Mouse (Mus musculus) liver, embryonic 14.5 days (tissue): ENCODE data around the gene Nr5a1. TPM values are rescaled to one million over a fixed set of nuclear protein-coding genes. Genes with fewer than 3 reads are reported as not detected.
A peak's percentile ranks its signal among the peaks of the same experiment; 100 is the strongest.

Source experiments
- ATAC-seq: fragments of 200-750 bp; cut with Nextera tagmentation; 2 replicates; pipeline ENCODE4 v1.8.0; 2017; ENCODE audit warnings: moderate number of reproducible peaks, mild to moderate bottlenecking, moderate library complexity; ENCODE audit not compliant: insufficient read depth
- DNase-seq, 3 experiments: peaks; one replicate each; pipeline ENCODE4 v3.0.0-alpha.2; 2012 to 2013; ENCODE audit warnings: low read depth in 3 of 3, low spot score in 3 of 3
- H3K27ac ChIP-seq: fragments of 300-500 bp; sonication (generic); 2 replicates; pipeline ENCODE4 v1.5.1; 2014; ENCODE audit warnings: moderate library complexity, mild to moderate bottlenecking, control low read depth, inconsistent platforms
- H3K27me3 ChIP-seq: fragments of 300-500 bp; sonication (generic); 2 replicates; pipeline ENCODE4 v1.6.1; 2014; ENCODE audit warnings: mild to moderate bottlenecking, low read length, moderate library complexity; ENCODE audit not compliant: control insufficient read depth, insufficient read depth
- H3K36me3 ChIP-seq: fragments of 300-500 bp; sonication (generic); replicated peaks from 2 replicates; pipeline ENCODE4 v1.6.1; 2014; ENCODE audit warnings: low read depth; ENCODE audit not compliant: control insufficient read depth, insufficient read depth
- H3K4me1 ChIP-seq, 2 experiments: fragments of 200-500 bp in 1 of 2; fragments of 300-500 bp in 1 of 2; sonication (generic) in 1 of 2; replicated peaks; 2 replicates each; pipeline ENCODE4 v1.6.1; 2012 to 2014; ENCODE audit warnings: antibody characterized with exemption in 1 of 2, inconsistent platforms in 1 of 2, low read length in 1 of 2; ENCODE audit not compliant: control insufficient read depth in 2 of 2, insufficient read depth in 2 of 2
- H3K4me2 ChIP-seq: fragments of 300-500 bp; sonication (generic); 2 replicates; pipeline ENCODE4 v1.6.1; 2014; ENCODE audit warnings: low read depth, mild to moderate bottlenecking, control low read depth, moderate library complexity
- H3K4me3 ChIP-seq, 2 experiments: fragments of 200-500 bp in 1 of 2; fragments of 300-500 bp in 1 of 2; sonication (generic) in 1 of 2; 2 replicates each; pipeline ENCODE4 v1.5.1; 2012 to 2014; ENCODE audit warnings: low read depth in 2 of 2, low read length in 2 of 2, mild to moderate bottlenecking in 2 of 2, control low read depth in 1 of 2, inconsistent platforms in 1 of 2, moderate library complexity in 1 of 2; ENCODE audit not compliant: insufficient read depth in 1 of 2
- H3K9ac ChIP-seq: fragments of 300-500 bp; sonication (generic); replicated peaks from 2 replicates; pipeline ENCODE4 v1.6.1; 2014; ENCODE audit warnings: mild to moderate bottlenecking, control low read depth, moderate library complexity
- H3K9me3 ChIP-seq: fragments of 300-500 bp; sonication (generic); 2 replicates; pipeline ENCODE4 v1.6.1; 2016; ENCODE audit warnings: low read length, mixed read lengths; ENCODE audit not compliant: control insufficient read depth
- CTCF ChIP-seq: IDR thresholded peaks from 2 replicates; pipeline ENCODE4 v1.5.1; 2016; ENCODE audit warnings: antibody characterized with exemption, low read depth, control low read depth
- EP300 ChIP-seq: IDR thresholded peaks from 2 replicates; pipeline ENCODE4 v1.6.1; 2016; ENCODE audit warnings: antibody characterized with exemption, low read depth
- WGBS: fragments of 180-500 bp; shearing (Covaris S2); extraction: QIAGEN DNeasy Blood & Tissue Kit; methylation state at CpG from one replicate; pipeline ENCODE4 v1.1.7; 2014; ENCODE audit not compliant: insufficient replicate concordance; 5-methylcytosine and 5-hydroxymethylcytosine counted together
- polyA plus RNA-seq, 2 experiments: library from polyadenylated mRNA; depleted of rRNA in 1 of 2; stranded (reverse) in 1 of 2; unstranded in 1 of 2; fragments of >200 nt; fragmentation: Nextera tagmentation in 1 of 2; extraction: Ambion mirVana in 1 of 2; gene quantifications; 2 replicates each; pipeline versions ENCODE4 v1.2.1 to v1.2.3; 2012 to 2014

The Nr5a1 gene
- polyA plus RNA-seq (2012; rRNA removed), result not detected in 2 replicates
- not detected in 2 replicates for polyA plus RNA-seq (2014; fragmentation: Nextera tagmentation; extraction: Ambion mirVana)

GRCm38 (mm10) chr2:38714324-38714723 is at the start of gene Nr5a1:
TSS of gene Nr5a1 (minus strand) at chr2:38714542.
- ATAC-seq (no peak), DNase-seq (no peak)
- no peak within 1 kb of the TSS for H3K4me2 ChIP-seq
- 76% methylated on average over 13 of the region's 13 CpGs for WGBS
- no peaks in the 10 kb centered on the region for H3K9me3 ChIP-seq
- no peaks in the 10 kb centered on the region for H3K36me3 ChIP-seq
- H3K27me3 ChIP-seq, result peaks cover 43% of the 10 kb centered on the region
- H3K4me1 ChIP-seq, result peaks cover 5 to 13% of the 10 kb centered on the region in 2 experiments
- H3K9ac ChIP-seq, result no peak within 1 kb of the TSS
- TF ChIP-seq EP300 (no peak), CTCF (no peak)
- no peak within 1 kb of the TSS for H3K4me3 ChIP-seq
- no peak within 1 kb of the TSS for H3K27ac ChIP-seq

GRCm38 (mm10) chr2:38739847-38740246 is 25.5 kb upstream of the Nr5a1 start:
- Histone ChIP-seq H3K27ac (no peak overlapping the region), H3K27me3 (no peaks in the 10 kb centered on the region), H3K4me3 (no peak overlapping the region), H3K4me2 (no peak overlapping the region), H3K4me1 (no peaks in the 10 kb centered on the region), H3K36me3 (no peaks in the 10 kb centered on the region), H3K9ac (no peak overlapping the region), H3K9me3 (no peaks in the 10 kb centered on the region)
- no peak for ATAC-seq
- WGBS, result 50% methylated on average over 3 of the region's 3 CpGs
- TF ChIP-seq CTCF (no peak), EP300 (no peak)
- DNase-seq, result no peak

- Histone ChIP-seq H3K9me3 (no peaks in the 10 kb centered on the region), H3K36me3 (no peaks in the 10 kb centered on the region), H3K4me3 (no peak overlapping the region), H3K4me2 (no peak overlapping the region), H3K27ac (no peak overlapping the region), H3K27me3 (no peaks in the 10 kb centered on the region), H3K9ac (no peak overlapping the region), H3K4me1 (no peaks in the 10 kb centered on the region)
- DNase-seq (peak; percentile 25 to 28 (median 27)), ATAC-seq (no peak)
- WGBS, result 13% methylated on average over 7 of the region's 7 CpGs
- TF ChIP-seq CTCF (peak; percentile 88), EP300 (no peak)
Observed at GRCm38 (mm10) chr2:38739410-38739809, 25.1 kb upstream of the Nr5a1 start.

- H3K9me3 ChIP-seq, result no peaks in the 10 kb centered on the region
- DNase-seq (no peak), ATAC-seq (no peak)
- no peaks in the 10 kb centered on the region for H3K4me1 ChIP-seq
- H3K4me3 ChIP-seq, result no peak overlapping the region
- H3K9ac ChIP-seq, result no peak overlapping the region
- TF ChIP-seq EP300 (no peak), CTCF (no peak)
- WGBS, result 73% methylated on average over 14 of the region's 14 CpGs
- H3K27ac ChIP-seq, result no peak overlapping the region
- no peak overlapping the region for H3K4me2 ChIP-seq
- no peaks in the 10 kb centered on the region for H3K36me3 ChIP-seq
- no peaks in the 10 kb centered on the region for H3K27me3 ChIP-seq
Observed at GRCm38 (mm10) chr2:38738601-38739301, 24.4 kb upstream of the Nr5a1 start.

GRCm38 (mm10) chr2:38735740-38736139 is 21.4 kb upstream of the Nr5a1 start:
- no peak overlapping the region for H3K4me3 ChIP-seq
- no peak overlapping the region for H3K4me2 ChIP-seq
- H3K9ac ChIP-seq, result no peak overlapping the region
- ATAC-seq, result no peak
- no peak for DNase-seq
- H3K4me1 ChIP-seq, result no peaks in the 10 kb centered on the region
- no peak overlapping the region for H3K27ac ChIP-seq
- no peak for TF ChIP-seq EP300
- no peak for TF ChIP-seq CTCF
- no peaks in the 10 kb centered on the region for H3K36me3 ChIP-seq
- no peaks in the 10 kb centered on the region for H3K9me3 ChIP-seq
- no peaks in the 10 kb centered on the region for H3K27me3 ChIP-seq
